Mouse (Mus musculus): ENCODE results near the gene Ebpl.

DNA sequence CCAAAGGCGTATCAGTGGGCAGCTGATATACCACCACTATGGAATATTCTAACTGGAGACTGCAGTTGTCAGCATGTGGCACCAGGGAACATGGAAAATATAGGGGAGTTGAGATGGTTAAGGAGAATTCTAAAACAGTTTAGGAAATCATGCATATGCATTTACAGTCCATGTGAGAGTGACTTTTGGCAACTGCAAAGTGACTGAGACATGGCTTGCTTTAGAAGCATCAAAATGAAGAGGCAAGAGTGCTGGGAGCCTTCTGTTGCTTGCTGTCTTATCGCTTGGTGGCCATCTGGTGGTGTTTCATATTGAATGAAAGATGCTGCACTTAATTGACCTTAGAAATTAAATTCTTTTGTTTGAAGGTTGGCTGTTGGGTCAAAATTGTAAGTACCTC lies 7.1 kb upstream of the Ebpl start:
- TF ChIP-seq EP300 (IDR thresholded peaks at IDR 0.05; ENCODE audit: insufficient read depth, low read depth, low read length) = no peak
- TF ChIP-seq POLR2A (IDR thresholded peaks at IDR 0.05; ENCODE audit: insufficient read depth, low read length) = no peak

Measured in ES-Bruce4 (cell line).